Mouse (Mus musculus) left cerebral cortex, adult 9 months (tissue): ENCODE measurements at regions not wholly inside any gene's neighbourhood (a gene's known extent, or its start where the extent isn't known, plus 50 kb on each side); places are given as distances from the start of the nearest gene placed in this dataset.
"Not testable (repeated sequence)": the region's sequence is repeated elsewhere in the genome, so short reads cannot be mapped to it uniquely, and the experiment has no call there.

ENCODE experiments used
- DNase-seq, 2 experiments: peaks; one replicate each; pipeline ENCODE4 v3.0.0; 2022; ENCODE audit warnings: low spot score in 2 of 2

DNA sequence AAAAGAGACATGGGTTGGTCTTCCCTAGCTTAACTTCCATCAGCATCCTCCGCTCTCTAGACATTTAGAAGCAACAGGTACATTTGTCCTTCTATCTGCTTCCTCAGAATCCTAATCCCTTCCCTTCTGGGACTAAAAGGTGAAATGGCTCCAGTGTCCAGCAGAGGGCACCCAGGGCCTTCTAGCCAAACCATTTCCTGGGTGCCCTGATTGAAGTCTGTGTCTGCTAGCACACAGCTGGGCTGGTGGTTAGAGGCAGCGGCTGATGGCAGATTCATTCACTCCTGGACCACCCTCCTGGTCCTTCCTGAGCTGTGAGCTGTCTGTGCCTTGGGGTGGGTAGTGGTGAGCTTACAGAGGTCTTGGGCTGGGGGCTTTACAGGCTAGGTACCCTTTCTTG, 76.5 kb upstream of the Col13a1 start:
- peak in 1 of 2 experiments; percentile 67 for DNase-seq

DNA sequence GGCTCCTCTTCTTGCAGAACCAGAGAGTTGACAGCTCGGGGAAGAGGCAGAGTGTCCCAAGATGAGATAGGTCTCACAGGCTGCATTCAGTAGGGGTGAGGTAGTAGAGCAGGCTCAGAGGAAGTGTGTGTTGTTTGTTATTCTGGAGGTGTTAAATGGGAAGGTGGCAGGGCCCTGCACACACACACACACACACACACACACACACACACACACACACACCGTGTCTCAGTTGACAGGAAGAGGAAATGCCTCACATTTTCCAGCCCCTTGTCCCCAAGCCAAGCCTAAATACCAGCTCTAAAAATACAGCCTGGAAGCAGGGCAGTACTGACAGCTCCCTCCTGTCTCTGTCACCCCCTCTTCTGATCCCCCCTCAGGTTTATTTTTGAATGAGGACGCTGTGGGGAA, 70.9 kb upstream of the Col13a1 start:
- DNase-seq = no peak

DNA sequence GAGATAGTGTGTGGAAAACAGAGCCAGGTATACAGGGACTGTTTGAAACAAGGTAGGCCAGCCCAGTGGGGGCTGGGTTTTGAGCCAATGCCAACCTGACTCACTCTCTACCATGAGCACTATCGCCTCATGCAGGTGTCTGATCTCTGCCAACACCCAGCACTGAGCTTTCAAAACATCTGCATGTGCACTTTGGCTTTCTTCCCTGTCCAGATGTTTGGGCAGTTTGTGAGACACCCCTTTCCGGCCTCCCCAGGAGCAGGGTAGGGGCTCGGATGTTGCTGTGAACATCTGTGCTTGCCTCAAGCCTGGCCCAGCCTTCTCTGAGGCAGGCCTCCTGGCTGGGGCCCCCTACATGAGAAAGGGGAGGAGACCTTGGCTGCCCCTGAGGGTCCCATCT, 65.5 kb upstream of the Col13a1 start:
- DNase-seq = no peak

DNA sequence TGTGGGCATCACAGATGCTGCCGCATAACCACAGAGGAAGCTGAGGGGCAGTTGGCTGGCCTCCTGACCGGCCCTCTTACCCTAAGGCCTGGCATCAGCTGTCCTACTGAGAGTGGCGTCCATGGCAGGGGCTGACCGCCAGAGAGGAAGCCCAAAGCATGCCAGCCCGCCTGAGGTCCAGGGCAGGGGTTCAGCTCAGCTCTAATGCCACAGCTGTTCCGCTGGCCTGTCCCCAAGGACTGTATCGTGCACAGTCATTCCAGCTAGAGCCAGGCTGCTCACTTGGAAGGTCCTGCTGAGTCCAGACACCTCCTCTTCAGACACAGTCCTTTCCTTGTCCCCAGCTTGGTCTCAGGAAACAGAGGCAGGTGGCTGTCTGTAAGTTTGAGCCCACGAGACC, 61.0 kb upstream of the Col13a1 start:
- DNase-seq = no peak

DNA sequence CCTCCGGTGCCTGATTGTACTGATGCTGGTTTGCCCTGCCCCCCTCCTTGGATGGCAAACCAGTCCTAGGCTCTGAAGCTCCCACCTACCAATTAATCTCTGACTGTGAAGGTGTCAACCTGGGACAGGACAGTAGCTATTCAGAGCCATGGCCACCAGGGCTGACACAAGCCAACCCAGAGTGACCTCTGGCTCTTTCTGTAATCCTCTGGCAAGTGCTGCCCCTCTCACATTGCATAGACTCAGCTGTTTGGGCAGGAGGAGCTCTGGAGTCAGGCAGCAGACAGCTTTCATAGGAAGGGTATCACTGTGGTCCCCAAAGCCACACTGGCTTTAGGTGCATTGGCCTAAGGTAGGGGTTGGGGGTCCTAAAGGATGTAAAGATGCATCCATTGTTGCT, 59.7 kb upstream of the Col13a1 start:
- no peak for DNase-seq

DNA sequence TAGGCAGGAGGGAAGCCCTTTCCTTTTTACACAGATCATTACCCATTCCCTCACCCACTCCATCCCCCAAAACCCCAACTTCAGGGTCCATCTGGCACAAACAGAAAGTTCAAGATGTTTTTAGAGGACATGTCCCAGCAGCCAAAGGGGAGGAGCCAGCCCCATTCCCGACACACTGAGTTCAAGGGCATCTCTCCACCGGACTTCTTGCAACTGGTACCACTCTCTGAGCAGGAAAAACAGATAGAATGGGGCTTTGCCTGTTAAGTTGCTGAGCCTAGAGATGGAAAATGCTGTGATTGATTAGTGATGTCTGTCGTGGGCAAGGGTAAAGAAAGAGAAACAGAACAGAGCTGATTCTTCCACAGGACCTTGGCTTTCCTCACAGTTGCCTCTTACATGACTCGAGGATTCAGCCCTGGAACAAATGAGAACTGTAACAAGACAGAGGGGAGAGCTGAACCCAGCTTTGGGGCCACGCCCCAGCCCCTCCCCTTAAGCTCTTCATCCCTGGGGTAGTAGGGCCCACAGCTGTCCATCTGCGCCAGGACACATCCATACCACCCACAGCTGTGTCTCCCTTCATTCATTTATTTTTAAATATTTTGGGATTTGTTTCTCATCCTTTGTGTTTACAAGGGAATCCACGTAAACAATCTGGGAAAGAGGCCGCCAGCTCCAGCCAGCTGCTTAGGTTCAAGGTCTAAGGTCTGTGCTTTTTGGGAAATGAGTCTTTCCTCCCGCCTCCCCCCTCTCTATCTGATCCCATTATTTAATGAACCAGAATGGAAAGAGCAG, 58.7 kb upstream of the Col13a1 start:
- DNase-seq = no peak

DNA sequence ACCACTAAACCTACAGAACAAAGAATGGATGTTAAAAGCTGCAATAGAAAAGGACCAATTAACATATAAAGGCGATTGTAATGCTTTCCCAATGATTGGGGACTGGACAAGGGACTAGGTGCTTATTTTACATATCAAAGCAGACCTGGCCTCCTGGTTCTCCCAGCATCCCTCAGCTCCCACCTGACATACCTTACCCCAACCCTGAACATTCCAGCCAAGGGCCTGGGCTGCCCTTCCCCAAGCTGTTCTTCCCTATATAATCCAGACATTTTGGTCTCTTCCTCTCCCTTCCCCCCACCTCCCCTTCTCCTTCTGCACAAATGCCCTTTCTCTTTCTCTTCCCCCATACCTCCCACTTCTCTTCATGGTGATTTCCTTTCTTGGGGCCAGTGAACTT, 57.9 kb upstream of the Col13a1 start:
- no peak for DNase-seq

DNA sequence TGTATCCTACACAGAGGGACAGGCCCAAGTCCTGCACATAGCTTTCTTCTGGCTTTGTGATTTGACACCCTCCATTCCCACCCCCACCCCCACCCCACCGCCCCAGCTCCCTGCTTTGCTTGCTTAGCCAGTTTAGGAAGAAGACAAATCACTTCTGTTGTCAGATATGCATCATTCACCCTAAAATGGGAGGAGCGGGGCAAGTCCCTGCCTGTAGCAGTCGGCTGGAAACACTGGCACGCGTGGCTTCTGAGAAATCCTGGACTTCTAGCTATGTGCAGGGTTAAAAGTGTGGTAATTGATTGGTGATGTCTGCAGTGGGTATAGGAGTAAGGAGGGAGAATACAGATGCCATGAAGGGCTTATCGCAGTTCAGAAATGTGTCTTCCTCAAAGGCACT, 55.4 kb upstream of the Col13a1 start:
- DNase-seq = no peak

DNA sequence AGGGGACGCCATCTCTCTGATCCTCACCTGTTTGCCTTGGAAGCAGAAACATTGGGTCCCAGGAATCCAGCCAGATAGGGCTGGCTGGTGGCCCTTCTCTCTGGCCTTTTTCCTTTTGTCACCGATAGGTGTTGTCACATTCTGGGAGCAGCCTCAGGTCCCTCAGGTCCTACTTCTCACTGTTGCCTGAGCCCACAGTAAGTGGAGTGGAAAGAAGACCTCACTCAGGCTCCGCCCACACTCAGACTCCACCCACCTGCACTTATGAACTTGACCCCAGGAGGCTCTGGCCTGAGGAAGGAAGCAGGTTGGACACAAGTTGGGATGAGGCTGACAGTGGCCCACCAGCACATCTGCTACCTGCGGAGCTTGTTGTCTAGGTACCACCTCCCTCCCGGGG, 54.8 kb upstream of the Col13a1 start:
- no peak for DNase-seq

DNA sequence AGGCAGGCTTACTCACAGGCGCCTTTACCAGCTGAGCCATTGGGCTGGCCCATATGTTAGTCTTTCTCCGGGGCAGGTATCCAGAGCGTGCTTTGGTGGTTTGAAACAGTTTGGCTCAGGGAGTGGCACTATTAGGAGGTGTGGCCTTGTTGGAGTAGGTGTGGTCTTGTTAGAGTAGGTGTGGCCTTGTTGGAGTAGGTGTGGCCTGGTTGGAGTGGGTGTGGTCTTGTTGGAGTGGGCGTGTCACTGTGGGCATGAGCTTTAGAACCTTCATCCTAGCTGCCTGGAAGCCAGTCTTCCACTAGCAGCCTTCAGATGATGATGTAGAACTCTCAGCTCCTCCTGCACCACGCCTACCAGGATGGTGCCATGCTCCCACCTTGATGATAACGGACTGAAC, 53.1 kb upstream of the Col13a1 start:
- DNase-seq = not testable (repeated sequence)

DNA sequence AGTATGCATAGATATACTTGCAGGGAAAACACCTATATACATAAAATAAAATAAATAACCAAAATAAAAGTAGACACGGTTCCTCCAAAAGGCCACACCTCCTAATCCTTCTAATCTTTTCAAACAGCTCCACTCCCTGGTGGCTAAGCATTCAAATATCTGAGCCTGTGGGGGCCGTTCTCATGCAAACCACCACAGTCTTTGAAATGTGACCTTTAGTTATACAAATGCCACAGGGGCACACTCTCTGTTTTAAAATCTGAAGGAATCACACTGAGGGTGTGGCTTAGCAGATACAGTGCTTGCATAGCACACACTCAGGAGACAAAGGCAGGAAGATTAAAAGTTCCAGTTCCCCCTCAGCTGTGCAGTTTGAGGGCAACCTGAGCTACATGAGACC, 50.4 kb upstream of the Col13a1 start:
- DNase-seq = no peak
